Mouse (Mus musculus) erythroblast, embryonic 14.5 days (primary cell): ENCODE measurements at regions not wholly inside any gene's neighbourhood (a gene's known extent, or its start where the extent isn't known, plus 50 kb on each side); places are given as distances from the start of the nearest gene placed in this dataset.

Source experiments
- GATA1 ChIP-seq: IDR thresholded peaks from 2 replicates; pipeline ENCODE4 v1.6.1; 2012; ENCODE audit warnings: low read length, inconsistent platforms, mixed read lengths
- TAL1 ChIP-seq: IDR thresholded peaks from 3 replicates; pipeline ENCODE4 v1.6.1; 2012; ENCODE audit warnings: low read length, inconsistent platforms, mixed read lengths

GRCm38 (mm10) chr9:88242530-88242929, 84.5 kb upstream of the Nt5e start:
- TF ChIP-seq GATA1 (no peak), TAL1 (no peak)
